Mouse (Mus musculus) left cerebral cortex, postnatal 36 days (tissue): ENCODE measurements at regions not wholly inside any gene's neighbourhood (a gene's known extent, or its start where the extent isn't known, plus 50 kb on each side); places are given as distances from the start of the nearest gene placed in this dataset.

ENCODE experiments used
- DNase-seq, 2 experiments: peaks; one replicate each; pipeline ENCODE4 v3.0.0; 2021 to 2022; ENCODE audit warnings: low spot score in 2 of 2, mixed read lengths in 1 of 2
- intact Hi-C: fragments of 180-260 bp; cut with DNase I; formaldehyde crosslinking; loops from one replicate; pipeline ENCODE4 v1.15.1; 2025

DNA sequence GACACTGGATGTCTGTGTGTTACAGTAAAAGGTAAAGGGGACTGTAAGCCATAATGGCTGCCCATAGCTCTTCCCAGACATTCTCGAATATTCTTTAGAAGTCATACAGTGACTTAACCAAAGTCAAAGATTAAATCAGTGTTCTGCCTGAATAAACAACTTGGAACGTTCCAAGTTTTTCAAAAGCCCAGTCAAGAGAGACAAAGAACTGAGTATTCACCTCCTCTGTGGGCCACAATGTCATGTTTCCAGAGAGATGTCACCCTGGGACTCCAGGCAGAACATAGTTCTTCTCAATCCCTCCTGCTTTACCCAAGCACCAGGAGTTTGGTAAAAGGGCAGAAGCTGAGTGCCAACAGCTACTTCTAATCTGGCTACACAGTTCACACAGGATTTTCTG lies 58.2 kb upstream of the Nt5e start:
- intact Hi-C loops, result no loop called here
- DNase-seq, result no peak

DNA sequence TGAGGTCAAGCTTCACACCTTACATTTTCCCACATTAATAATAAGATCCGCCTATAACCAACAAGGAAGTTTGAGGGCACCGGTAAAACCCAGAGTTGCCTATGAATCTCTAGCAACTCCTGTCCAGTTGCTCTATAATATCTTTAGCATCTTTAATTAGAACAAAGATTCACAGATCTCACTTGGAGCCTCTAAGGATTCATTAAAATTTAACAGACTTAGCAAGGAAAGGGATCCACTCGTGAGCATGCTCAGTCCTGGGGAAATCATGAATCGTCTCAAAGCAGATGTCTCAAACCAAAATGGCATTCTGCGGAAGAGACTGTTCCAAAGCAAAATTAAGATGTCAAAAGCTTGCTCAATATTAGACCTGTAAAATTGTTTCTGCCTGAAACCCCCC lies 57.8 kb upstream of the Nt5e start:
- DNase-seq, result no peak
- intact Hi-C loops, result no loop called here

DNA sequence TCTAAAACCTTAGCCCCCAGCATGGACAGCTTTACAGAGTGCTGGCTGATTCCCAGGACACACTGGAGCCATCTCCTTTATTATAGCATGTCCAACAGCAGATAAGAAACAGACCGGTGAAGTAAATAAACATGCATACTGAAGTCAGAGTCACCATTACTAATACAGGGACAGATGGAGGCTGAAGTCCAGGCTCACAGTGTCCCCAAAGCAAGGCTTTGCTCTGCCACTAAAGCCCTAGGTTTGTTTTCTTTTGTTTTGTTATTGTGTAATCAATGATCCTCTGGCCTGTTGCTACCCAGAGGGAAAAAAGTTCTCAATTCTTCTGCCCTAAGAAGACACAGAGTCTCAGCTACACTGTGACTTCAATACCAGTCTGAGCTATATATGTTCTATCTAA lies 56.2 kb upstream of the Nt5e start:
- no peak for DNase-seq
- intact Hi-C loops, result no loop called here

DNA sequence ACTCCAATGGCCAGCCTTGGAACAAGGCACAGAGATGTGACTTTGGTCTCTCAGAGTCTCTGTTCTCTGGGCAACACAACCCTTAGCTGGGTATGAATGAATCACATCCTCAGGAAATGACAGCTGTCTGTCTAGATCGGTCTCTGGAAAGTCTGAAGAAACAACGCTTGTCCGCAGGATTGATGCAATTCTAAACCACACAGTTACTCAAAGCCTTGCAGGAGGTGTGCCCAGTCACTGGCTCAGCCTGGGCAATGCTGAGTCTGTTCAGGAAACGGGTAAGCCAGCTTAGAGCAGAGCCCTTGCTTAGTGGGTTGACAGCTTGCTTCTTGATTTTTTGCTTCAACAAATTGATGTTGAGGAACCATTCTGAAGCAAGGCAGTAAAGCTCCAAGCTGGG lies 53.7 kb upstream of the Nt5e start:
- no peak for DNase-seq
- intact Hi-C loops, result no loop called here

DNA sequence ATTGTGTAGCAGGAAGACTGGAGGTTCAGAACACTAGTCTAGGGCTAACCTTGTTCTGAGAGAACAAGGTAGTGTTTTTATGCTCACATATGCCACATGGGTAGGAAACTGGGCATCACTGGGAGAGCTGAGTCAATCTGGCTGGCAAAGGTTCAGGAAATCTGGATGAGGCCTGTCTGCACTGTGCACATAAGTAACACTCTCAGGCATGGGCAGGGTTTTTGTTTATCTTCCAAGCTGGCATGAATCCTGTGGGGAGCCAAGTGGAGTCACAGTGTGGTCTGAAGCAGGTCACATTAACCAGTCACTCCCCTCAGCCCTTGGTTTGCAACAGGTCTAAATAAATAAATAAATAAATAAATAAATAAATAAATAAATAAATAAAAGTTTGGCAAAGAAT lies 53.0 kb upstream of the Nt5e start:
- DNase-seq, result no peak

DNA sequence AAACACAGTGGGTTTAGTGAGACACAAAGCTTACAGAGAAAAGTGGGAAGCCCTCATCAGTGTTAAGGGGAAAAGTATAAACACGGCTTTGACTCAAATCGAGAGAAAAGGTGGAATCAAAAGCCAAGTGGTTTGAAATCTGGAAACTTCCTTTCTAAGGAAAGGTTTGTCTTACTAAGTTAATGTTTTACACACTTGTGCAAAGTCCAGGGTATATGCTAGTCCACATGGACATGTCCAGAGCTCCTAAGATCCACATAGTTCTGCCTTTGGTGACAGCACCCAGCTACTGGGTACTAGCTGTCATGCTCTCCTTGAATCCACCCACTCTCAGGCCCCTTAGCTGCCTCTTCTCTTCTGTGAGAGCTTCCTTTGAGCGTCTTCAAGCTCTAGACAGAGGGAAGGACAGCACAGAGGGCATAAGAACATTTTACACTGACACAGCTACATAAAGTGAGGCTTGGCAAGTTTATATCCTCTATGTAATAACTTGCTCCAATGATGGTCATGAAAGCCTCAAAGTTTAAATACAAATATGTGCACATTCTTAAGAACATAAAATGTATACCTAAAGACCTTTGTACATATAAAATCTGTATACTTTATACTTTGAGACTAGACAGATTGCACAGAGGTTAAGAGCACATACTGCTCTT lies 52.2 kb upstream of the Nt5e start:
- no peak for DNase-seq
- intact Hi-C loops, result no loop called here

More for the DNA sequence above, 53.0 kb upstream of the Nt5e start:
- intact Hi-C loops, result no loop called here

DNA sequence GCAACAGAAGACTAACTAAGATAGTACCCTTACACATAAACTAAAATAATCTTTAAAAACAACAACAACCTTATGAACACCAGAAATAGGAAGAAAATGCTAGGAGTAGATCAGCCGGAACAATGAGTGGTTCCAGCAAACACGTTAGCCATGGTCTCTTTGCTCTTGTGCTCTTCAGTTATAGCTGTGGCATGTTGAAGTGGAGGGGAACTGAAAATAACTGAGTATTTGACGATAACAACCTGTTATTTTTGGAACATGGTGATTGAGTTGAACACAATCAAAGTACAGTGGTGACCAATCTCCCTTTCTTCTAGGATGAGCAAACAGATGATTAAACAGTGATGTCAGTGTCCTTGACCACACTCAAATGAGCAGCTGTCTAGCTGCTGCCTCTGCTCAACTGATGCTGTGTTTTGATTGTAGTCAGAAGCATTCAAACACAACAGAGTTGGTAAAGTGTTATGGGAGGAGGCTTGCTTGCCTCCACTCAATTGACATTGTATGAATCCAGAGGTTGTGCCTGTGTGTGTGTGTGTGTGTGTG lies 50.9 kb upstream of the Nt5e start:
- intact Hi-C loops, result no loop called here
- no peak for DNase-seq

DNA sequence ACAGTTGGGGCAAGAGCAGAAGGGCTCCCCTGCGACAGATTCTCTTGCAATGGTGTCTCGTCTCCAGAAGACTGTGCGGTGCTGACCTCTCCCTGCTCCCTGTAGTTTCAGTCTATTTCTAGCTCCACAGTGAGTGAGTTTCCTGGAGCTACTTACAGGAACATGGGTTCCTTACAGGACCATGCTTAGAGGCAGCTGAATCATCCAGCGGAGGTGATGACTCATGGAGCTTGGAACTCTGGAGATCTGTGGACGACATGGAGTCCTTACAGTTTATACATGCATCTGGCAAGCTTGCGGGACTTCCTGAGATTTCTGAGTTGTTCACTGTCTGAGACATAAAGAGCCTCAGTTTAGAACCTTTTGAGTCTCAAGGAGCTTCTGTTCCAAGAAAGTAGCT lies 50.0 kb upstream of the Nt5e start:
- DNase-seq, result no peak
- intact Hi-C loops, result no loop called here
